Mouse (Mus musculus): ENCODE data around the gene Asz1. TPM values are rescaled to one million over a fixed set of nuclear protein-coding genes. Genes with fewer than 3 reads are reported as not detected.

Gene Asz1
- polyA plus RNA-seq (2012; rRNA removed), result not detected in 2 replicates

GRCm38 (mm10) chr6:18108934-18109333 is at the start of gene Asz1:
TSS of gene Asz1 (minus strand) at chr6:18109061.
- TF ChIP-seq CTCF (IDR thresholded peaks at IDR 0.05; ENCODE audit: extremely low read depth, insufficient read length, insufficient replicate concordance, low read depth, low read length) (no peak), POLR2A (IDR thresholded peaks at IDR 0.05; ENCODE audit: low read depth, low read length) (no peak)
- Histone ChIP-seq H3K4me3 (ENCODE audit: low read depth, low read length) (no peak within 1 kb of the TSS), H3K27me3 (ENCODE audit: control insufficient read depth, insufficient read depth, low read length) (no peaks in the 10 kb centered on the region), H3K4me1 (ENCODE audit: control insufficient read depth, insufficient read depth, insufficient read length, low read length) (no peaks in the 10 kb centered on the region), H3K27ac (ENCODE audit: insufficient read depth, low read depth, low read length) (no peak within 1 kb of the TSS), H3K36me3 (ENCODE audit: control insufficient read depth, insufficient read depth, low read length) (no peaks in the 10 kb centered on the region)
- 95% methylated on average over 22 of the region's 22 CpGs for WGBS

GRCm38 (mm10) chr6:18153031-18153430 is 44.2 kb upstream of the Asz1 start:
- TF ChIP-seq POLR2A (IDR thresholded peaks at IDR 0.05; ENCODE audit: low read depth, low read length), result no peak
- TF ChIP-seq CTCF (IDR thresholded peaks at IDR 0.05; ENCODE audit: extremely low read depth, insufficient read length, insufficient replicate concordance, low read depth, low read length), result no peak
- Histone ChIP-seq H3K36me3 (ENCODE audit: control insufficient read depth, insufficient read depth, low read length) (no peaks in the 10 kb centered on the region), H3K4me3 (ENCODE audit: low read depth, low read length) (no peak overlapping the region), H3K4me1 (ENCODE audit: control insufficient read depth, insufficient read depth, insufficient read length, low read length) (0 out of 2 replicates have a peak, but pooled peaks cover 2% of the 10 kb centered on the region), H3K27ac (ENCODE audit: insufficient read depth, low read depth, low read length) (no peak overlapping the region), H3K27me3 (ENCODE audit: control insufficient read depth, insufficient read depth, low read length) (no peaks in the 10 kb centered on the region)
- WGBS, result 12% methylated on average over 4 of the region's 4 CpGs

- no peak for TF ChIP-seq CTCF (IDR thresholded peaks at IDR 0.05; ENCODE audit: extremely low read depth, insufficient read length, insufficient replicate concordance, low read depth, low read length)
- TF ChIP-seq POLR2A (IDR thresholded peaks at IDR 0.05; ENCODE audit: low read depth, low read length), result no peak
- Histone ChIP-seq H3K36me3 (ENCODE audit: control insufficient read depth, insufficient read depth, low read length) (no peaks in the 10 kb centered on the region), H3K4me1 (ENCODE audit: control insufficient read depth, insufficient read depth, insufficient read length, low read length) (no peaks in the 10 kb centered on the region), H3K4me3 (ENCODE audit: low read depth, low read length) (no peak overlapping the region), H3K27me3 (ENCODE audit: control insufficient read depth, insufficient read depth, low read length) (no peaks in the 10 kb centered on the region), H3K27ac (ENCODE audit: insufficient read depth, low read depth, low read length) (no peak overlapping the region)
- 17% methylated on average over 1 of the region's 1 CpGs for WGBS
Measured at GRCm38 (mm10) chr6:18135246-18135645, 26.4 kb upstream of the Asz1 start.

- H3K36me3 ChIP-seq (ENCODE audit: control insufficient read depth, insufficient read depth, low read length), result no peaks in the 10 kb centered on the region
- 66% methylated on average over 4 of the region's 4 CpGs for WGBS
Measured at GRCm38 (mm10) chr6:18128059-18128458, 19.2 kb upstream of the Asz1 start.

GRCm38 (mm10) chr6:18127206-18127983 is 18.5 kb upstream of the Asz1 start:
- Histone ChIP-seq H3K4me3 (ENCODE audit: low read depth, low read length) (no peak overlapping the region), H3K27me3 (ENCODE audit: control insufficient read depth, insufficient read depth, low read length) (no peaks in the 10 kb centered on the region), H3K36me3 (ENCODE audit: control insufficient read depth, insufficient read depth, low read length) (no peaks in the 10 kb centered on the region), H3K4me1 (ENCODE audit: control insufficient read depth, insufficient read depth, insufficient read length, low read length) (no peaks in the 10 kb centered on the region), H3K27ac (ENCODE audit: insufficient read depth, low read depth, low read length) (no peak overlapping the region)
- TF ChIP-seq POLR2A (IDR thresholded peaks at IDR 0.05; ENCODE audit: low read depth, low read length) (no peak), CTCF (IDR thresholded peaks at IDR 0.05; ENCODE audit: extremely low read depth, insufficient read length, insufficient replicate concordance, low read depth, low read length) (no peak)
- 56% methylated on average over 2 of the region's 2 CpGs for WGBS

More at GRCm38 (mm10) chr6:18128059-18128458, 19.2 kb upstream of the Asz1 start:
- Histone ChIP-seq H3K4me1 (ENCODE audit: control insufficient read depth, insufficient read depth, insufficient read length, low read length) (no peaks in the 10 kb centered on the region), H3K27me3 (ENCODE audit: control insufficient read depth, insufficient read depth, low read length) (no peaks in the 10 kb centered on the region), H3K27ac (ENCODE audit: insufficient read depth, low read depth, low read length) (no peak overlapping the region), H3K4me3 (ENCODE audit: low read depth, low read length) (no peak overlapping the region)
- no peak for TF ChIP-seq CTCF (IDR thresholded peaks at IDR 0.05; ENCODE audit: extremely low read depth, insufficient read length, insufficient replicate concordance, low read depth, low read length)
- no peak for TF ChIP-seq POLR2A (IDR thresholded peaks at IDR 0.05; ENCODE audit: low read depth, low read length)

- Histone ChIP-seq H3K36me3 (ENCODE audit: control insufficient read depth, insufficient read depth, low read length) (no peaks in the 10 kb centered on the region), H3K27me3 (ENCODE audit: control insufficient read depth, insufficient read depth, low read length) (no peaks in the 10 kb centered on the region), H3K27ac (ENCODE audit: insufficient read depth, low read depth, low read length) (no peak overlapping the region), H3K4me3 (ENCODE audit: low read depth, low read length) (no peak overlapping the region), H3K4me1 (ENCODE audit: control insufficient read depth, insufficient read depth, insufficient read length, low read length) (peaks cover 3% of the 10 kb centered on the region; the same call in 1 of the 2 replicates)
- 26% methylated on average over 1 of the region's 1 CpGs for WGBS
- TF ChIP-seq CTCF (IDR thresholded peaks at IDR 0.05; ENCODE audit: extremely low read depth, insufficient read length, insufficient replicate concordance, low read depth, low read length) (no peak), POLR2A (IDR thresholded peaks at IDR 0.05; ENCODE audit: low read depth, low read length) (no peak)
Measured at GRCm38 (mm10) chr6:18096861-18097260, 12.0 kb downstream of the Asz1 start.

- H3K4me1 ChIP-seq (ENCODE audit: control insufficient read depth, insufficient read depth, insufficient read length, low read length), result peaks cover 4% of the 10 kb centered on the region; the same call in 1 of the 2 replicates
- H3K36me3 ChIP-seq (ENCODE audit: control insufficient read depth, insufficient read depth, low read length), result no peaks in the 10 kb centered on the region
- TF ChIP-seq CTCF (IDR thresholded peaks at IDR 0.05; ENCODE audit: extremely low read depth, insufficient read length, insufficient replicate concordance, low read depth, low read length) (no peak), POLR2A (IDR thresholded peaks at IDR 0.05; ENCODE audit: low read depth, low read length) (no peak)
- H3K4me3 ChIP-seq (ENCODE audit: low read depth, low read length), result no peak overlapping the region
- no peak overlapping the region for H3K27ac ChIP-seq (ENCODE audit: insufficient read depth, low read depth, low read length)
- H3K27me3 ChIP-seq (ENCODE audit: control insufficient read depth, insufficient read depth, low read length), result no peaks in the 10 kb centered on the region
- 52% methylated on average over 5 of the region's 5 CpGs for WGBS
Measured at GRCm38 (mm10) chr6:18089098-18089497, 19.8 kb downstream of the Asz1 start.

Measured in small intestine, adult 2 months (tissue).